Mouse (Mus musculus) liver, embryonic 14.5 days (tissue): ENCODE results near the gene Mtus2.

Source experiments
- CTCF ChIP-seq: IDR thresholded peaks from 2 replicates; pipeline ENCODE4 v1.5.1; 2016; ENCODE audit warnings: antibody characterized with exemption, low read depth, control low read depth
- EP300 ChIP-seq: IDR thresholded peaks from 2 replicates; pipeline ENCODE4 v1.6.1; 2016; ENCODE audit warnings: antibody characterized with exemption, low read depth

- TF ChIP-seq CTCF = no peak
- TF ChIP-seq EP300 = no peak
Measured at GRCm38 (mm10) chr5:147990289-147990688, 33.2 kb downstream of the Mtus2 start.
